Comparison of ENCODE assay signal across 7 mouse cellular contexts in the genomic region with DNA sequence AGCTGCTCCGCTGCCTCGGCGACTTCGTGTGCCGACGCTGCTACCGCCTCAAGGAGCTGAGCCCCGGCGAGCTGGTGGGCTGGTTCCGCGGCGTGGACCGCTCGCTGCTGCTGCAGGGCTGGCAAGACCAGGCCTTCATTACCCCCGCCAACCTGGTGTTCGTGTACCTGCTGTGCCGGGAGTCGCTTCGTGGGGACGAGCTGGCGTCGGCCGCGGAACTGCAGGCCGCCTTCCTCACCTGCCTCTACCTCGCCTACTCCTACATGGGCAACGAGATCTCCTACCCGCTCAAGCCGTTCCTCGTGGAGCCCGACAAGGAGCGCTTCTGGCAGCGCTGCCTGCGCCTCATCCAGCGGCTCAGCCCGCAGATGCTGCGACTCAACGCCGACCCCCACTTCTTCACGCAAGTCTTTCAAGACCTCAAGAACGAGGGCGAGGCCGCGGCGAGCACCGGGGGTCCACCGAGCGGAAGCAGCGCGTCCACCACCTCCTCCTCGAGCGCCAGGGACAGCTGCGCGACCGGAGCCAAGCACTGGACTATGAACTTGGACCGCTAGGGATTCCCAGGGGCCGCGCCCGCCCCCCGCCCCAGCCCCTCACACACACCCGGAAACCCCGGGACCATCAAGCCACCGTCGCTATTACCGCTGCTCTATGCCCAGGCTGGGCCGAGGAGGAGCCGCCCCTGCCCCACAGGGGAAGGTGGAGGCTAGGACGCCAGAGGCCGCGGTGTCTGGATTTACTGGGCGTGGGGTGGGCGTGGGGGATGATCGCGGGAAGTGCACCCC. TPM values are rescaled to one million over a fixed set of nuclear protein-coding genes. Genes with fewer than 3 reads are reported as not detected.
DNase-seq lines count a peak whose midpoint lies in the region; ATAC-seq and TF ChIP-seq lines count a peak whose summit lies in the region.

No protein-coding gene starts in this region.

- intact Hi-C loops in left cerebral cortex, postnatal 4 days (cut with DNase I): loop anchor here (5.0 kb wide), 1 partner anchor 49 kb away; no protein-coding TSS in a partner anchor

- under 1% methylated on average over 71 of the region's 74 CpGs for WGBS in midbrain, postnatal 0 days

- ATAC-seq in midbrain, postnatal 0 days (ENCODE audit: low FRiP score): no peak
- no peak for ATAC-seq in activated CD4-positive, CD25-positive, alpha-beta regulatory T cell, adult 4 months

- H3K4me1 ChIP-seq in midbrain, postnatal 0 days (ENCODE audit: insufficient read depth, low read length): peaks cover 9% of the 10 kb centered on the region; the same call in 1 of the 2 replicates

- peak overlapping the region; percentile 95 for H3K9ac ChIP-seq in midbrain, postnatal 0 days (replicated peaks; ENCODE audit: low read length, poor library complexity, severe bottlenecking)

- no peak for TF ChIP-seq POLR2A in brain, embryonic 14.5 days (IDR thresholded peaks at IDR 0.05; ENCODE audit: borderline replicate concordance, extremely low read depth, insufficient read depth, insufficient read length, poor library complexity, severe bottlenecking)

- peak overlapping the region; percentile 88 for H3K27ac ChIP-seq in midbrain, postnatal 0 days (ENCODE audit: low read depth, low read length)

- peak; percentile 17 for DNase-seq in left cerebral cortex, postnatal 4 days
- DNase-seq in left cerebral cortex, adult 11 months (ENCODE audit: low spot score): no peak
- DNase-seq in brain, embryonic 14.5 days (ENCODE audit: low read depth): peak; percentile 57
- peak; percentile 31 for DNase-seq in embryo, embryonic 10.5 days (ENCODE audit: low spot score)
- peak; percentile 15 for DNase-seq in induced T-regulatory cell, adult 2 months (ENCODE audit: low read depth)
- DNase-seq in midbrain, postnatal 0 days (ENCODE audit: low spot score): peak; percentile 14

- no peak for TF ChIP-seq CTCF in brain, embryonic 14.5 days (IDR thresholded peaks at IDR 0.05; ENCODE audit: borderline replicate concordance, extremely low read depth, insufficient read depth, insufficient read length)
- TF ChIP-seq CTCF in midbrain, postnatal 0 days (IDR thresholded peaks at IDR 0.05): no peak

- no peaks in the 10 kb centered on the region for H3K9me3 ChIP-seq in midbrain, postnatal 0 days (ENCODE audit: low read length)

- peak overlapping the region; percentile 99 for H3K4me3 ChIP-seq in midbrain, postnatal 0 days (ENCODE audit: low read depth, low read length)

- no peaks in the 10 kb centered on the region for H3K27me3 ChIP-seq in midbrain, postnatal 0 days (ENCODE audit: insufficient read depth, low read length)

- peak overlapping the region; percentile 69 for H3K4me2 ChIP-seq in midbrain, postnatal 0 days (ENCODE audit: low read depth, low read length, poor library complexity, severe bottlenecking)

- H3K36me3 ChIP-seq in midbrain, postnatal 0 days (ENCODE audit: insufficient read depth, low read length): no peaks in the 10 kb centered on the region

RNA-seq across cellular contexts. Expression of gene Cdk5r2, which starts 1.1 kb away (rescaled TPM):
- total RNA-seq in left cerebral cortex, postnatal 4 days (2021): 100 to 1,000 TPM; 227 to 230 TPM
- polyA plus RNA-seq in brain, embryonic 14.5 days (2012; rRNA removed): 51.5 and 90.9 TPM in 2 replicates
- 64.0 and 70.2 TPM in 2 replicates for total RNA-seq in midbrain, postnatal 0 days (2014; rRNA removed)
- polyA plus RNA-seq in midbrain, postnatal 0 days (2015; fragmentation: Nextera tagmentation; extraction: Ambion mirVana): 15.4 and 17.8 TPM in 2 replicates
- not detected for polyA plus RNA-seq in activated CD4-positive, CD25-positive, alpha-beta regulatory T cell, adult 4 months (2017; shearing (Covaris generic))

RNA-seq across cellular contexts. Expression of gene Fev, which starts 29.4 kb away (rescaled TPM):
- not detected for total RNA-seq in left cerebral cortex, postnatal 4 days (2021)
- polyA plus RNA-seq in brain, embryonic 14.5 days (2012; rRNA removed): 0.47 and 3.4 TPM in 2 replicates
- total RNA-seq in midbrain, postnatal 0 days (2014; rRNA removed): 3.4 and 3.8 TPM in 2 replicates
- polyA plus RNA-seq in midbrain, postnatal 0 days (2015; fragmentation: Nextera tagmentation; extraction: Ambion mirVana): 1.8 and 2.3 TPM in 2 replicates
- polyA plus RNA-seq in activated CD4-positive, CD25-positive, alpha-beta regulatory T cell, adult 4 months (2017; shearing (Covaris generic)): not detected

RNA-seq across cellular contexts. Expression of gene Cryba2, which starts 37.1 kb away (rescaled TPM):
- not detected for total RNA-seq in left cerebral cortex, postnatal 4 days (2021)
- 0.44 and 1.1 TPM in 2 replicates for polyA plus RNA-seq in brain, embryonic 14.5 days (2012; rRNA removed)
- not detected in 2 replicates for total RNA-seq in midbrain, postnatal 0 days (2014; rRNA removed)
- polyA plus RNA-seq in midbrain, postnatal 0 days (2015; fragmentation: Nextera tagmentation; extraction: Ambion mirVana): 0.49 and 0.80 TPM in 2 replicates
- not detected for polyA plus RNA-seq in activated CD4-positive, CD25-positive, alpha-beta regulatory T cell, adult 4 months (2017; shearing (Covaris generic))

Comparison
In these comparisons a context has a peak if more than half of its experiments do, and no peak if none do; other contexts are left out.
1. RNA of gene Cdk5r2, which starts 1.1 kb away (polyA plus RNA-seq): 51.5 to 90.9 TPM in brain, embryonic 14.5 days and 15.4 to 17.8 TPM in midbrain, postnatal 0 days; not detected in activated CD4-positive, CD25-positive, alpha-beta regulatory T cell, adult 4 months; every median in the first group is over 10 times any median in the second.